Mouse (Mus musculus) erythroblast, adult 5-6 weeks (primary cell): ENCODE measurements around the gene Syce3. TPM values are rescaled to one million over a fixed set of nuclear protein-coding genes. Genes with fewer than 3 reads are reported as not detected.
A peak's percentile ranks its signal among the peaks of the same experiment; 100 is the strongest.
"Not testable (repeated sequence)": the region's sequence is repeated elsewhere in the genome, so short reads cannot be mapped to it uniquely, and the experiment has no call there.

Source experiments
- ATAC-seq: replicated peaks from 2 replicates; pipeline ENCODE4 v1.8.0; 2016; ENCODE audit warnings: moderate number of reproducible peaks, mild to moderate bottlenecking, moderate TSS enrichment, inconsistent platforms; ENCODE audit not compliant: poor library complexity, low FRiP score, severe bottlenecking
- total RNA-seq, 2 experiments: library from RNA; stranded (forward) in 1 of 2; stranded (reverse) in 1 of 2; fragments of 150-400 nt in 1 of 2; fragments of 200-764, 138-1000 nt in 1 of 2; gene quantifications; 2 replicates each; pipeline versions ENCODE4 v1.2.3 to v1.2.4; 2015 to 2017; ENCODE audit warnings: low replicate concordance in 2 of 2

The Syce3 gene
- total RNA-seq (2015; ENCODE audit: low replicate concordance) (not detected in 2 replicates), total RNA-seq (2017; ENCODE audit: low replicate concordance) (not detected in 2 replicates)

GRCm38 (mm10) chr15:89410118-89410517, at the start of gene Syce3:
TSS of gene Syce3 (minus strand) at chr15:89410503.
- ATAC-seq = no peak; the same call in 1 of the 2 replicates

GRCm38 (mm10) chr15:89459821-89460220, 49.5 kb upstream of the Syce3 start:
- no peak for ATAC-seq

- ATAC-seq = no peak
Measured at GRCm38 (mm10) chr15:89458942-89459341, 48.6 kb upstream of the Syce3 start.

DNA sequence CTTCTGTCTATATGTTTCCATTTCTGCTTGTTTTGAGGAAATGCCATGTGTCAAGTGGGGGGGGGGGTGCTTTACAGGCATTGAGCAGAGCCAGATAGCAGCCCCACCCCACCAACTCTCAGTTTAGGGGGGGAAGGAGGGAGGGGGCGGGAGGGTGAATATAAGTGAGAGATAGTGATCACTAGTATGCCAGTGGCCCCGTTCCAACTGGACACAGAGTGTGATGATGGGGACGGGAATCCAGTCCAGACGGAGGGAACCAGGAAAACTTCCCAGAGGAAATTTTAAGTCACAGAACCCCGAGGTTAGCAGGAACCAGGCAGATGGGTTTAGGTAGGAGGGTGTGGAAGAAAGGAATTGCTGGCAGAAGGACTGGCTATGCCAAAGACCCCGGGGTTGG, 45.3 kb upstream of the Syce3 start:
- ATAC-seq = no peak

DNA sequence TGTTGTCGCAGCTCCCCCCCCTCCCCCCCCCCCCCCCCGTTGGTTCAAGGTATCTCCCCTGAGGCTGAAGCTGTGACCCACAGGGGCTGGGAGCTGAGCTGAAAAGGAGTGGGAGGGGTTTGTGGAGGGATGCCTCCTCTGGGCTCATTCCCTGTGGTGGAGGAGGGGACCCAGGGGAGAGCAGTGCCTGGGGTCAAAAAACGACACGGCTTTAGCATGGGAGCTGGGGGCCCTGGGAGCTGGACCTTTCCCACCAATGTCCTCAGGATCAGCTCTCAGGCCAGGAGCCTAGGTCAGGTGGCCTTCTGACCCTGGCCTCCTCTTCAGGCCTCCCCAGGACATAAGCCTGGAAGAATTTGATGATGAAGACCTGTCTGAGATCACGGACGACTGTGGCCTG, 44.6 kb upstream of the Syce3 start:
- no peak for ATAC-seq

DNA sequence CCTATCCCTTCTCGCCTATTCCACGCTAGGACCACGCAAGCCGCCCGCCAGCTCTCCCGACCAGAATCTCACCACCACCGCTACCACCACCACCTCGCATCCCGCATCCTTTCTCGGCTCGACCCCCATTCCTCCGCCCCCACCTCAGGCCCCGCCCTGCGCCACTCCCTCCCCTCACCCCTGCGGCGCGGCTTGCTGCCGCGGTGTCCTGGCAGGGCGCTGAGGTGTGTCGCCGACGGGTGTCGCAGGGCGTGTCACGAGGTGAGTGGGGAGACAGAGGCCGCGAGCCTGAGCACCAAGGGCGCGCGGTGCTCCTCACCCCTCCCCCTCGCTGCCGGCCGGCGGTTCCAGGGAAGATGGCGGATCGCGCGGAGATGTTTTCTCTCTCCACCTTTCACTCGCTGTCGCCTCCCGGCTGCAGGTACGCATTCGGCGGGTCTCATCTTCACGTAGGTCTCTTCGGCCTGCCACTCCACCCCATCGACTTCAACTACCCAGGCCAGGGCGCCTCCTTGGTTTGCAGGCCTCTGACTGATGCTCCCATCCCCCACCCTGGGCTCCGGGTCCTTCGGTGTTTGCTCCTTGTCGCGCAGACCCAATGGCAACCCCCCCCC, 43.7 kb upstream of the Syce3 start, which contains the start of gene Mapk8ip2:
Mapk8ip2 (plus strand) TSS at position 49 of the 614 bp plus-strand sequence.
- no peak for ATAC-seq

DNA sequence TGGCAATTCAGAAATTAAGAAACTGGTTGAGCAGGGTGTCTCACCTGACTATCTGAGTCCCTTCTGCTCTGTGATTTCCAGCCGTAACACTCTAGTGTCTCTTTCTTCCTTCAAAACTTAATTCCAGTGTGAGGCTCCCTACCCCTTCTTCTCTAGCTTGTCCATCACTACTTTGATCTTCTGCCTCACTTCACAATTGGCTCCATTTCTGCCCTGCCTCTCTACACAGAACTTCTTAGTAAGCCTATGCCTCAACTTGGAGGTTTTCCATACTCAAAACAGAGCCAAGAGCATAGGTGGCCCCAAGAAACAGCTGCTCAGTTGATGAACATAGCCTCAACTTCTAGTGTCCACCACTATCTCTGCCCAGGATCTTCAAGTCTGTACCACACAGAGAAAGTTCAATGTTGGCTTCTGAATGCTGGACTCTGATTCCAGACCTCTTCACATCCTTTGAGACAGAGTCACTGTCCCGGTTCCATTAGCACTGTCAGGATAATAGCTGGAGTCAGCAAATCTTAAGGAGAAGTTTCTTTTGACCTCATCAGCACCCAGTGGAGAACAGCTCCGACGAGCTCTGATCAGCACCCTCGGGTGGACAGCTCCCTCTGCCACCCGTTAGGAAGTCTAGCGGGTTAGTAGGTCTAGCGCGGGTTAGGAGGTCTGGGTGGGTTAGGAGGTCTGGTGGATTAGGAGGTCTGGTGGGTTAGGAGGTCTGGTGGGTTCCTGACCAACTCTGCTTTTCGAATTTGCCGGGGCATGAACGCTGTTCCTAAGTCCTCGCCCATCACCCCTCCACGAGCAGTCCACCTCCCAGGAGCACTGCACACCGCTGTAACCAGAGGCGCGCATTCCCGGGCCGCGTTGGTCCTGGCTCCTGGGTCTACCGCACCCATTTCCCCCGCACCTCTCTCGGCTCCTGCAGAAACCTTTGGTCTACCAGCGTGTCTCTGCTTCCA, 42.9 kb upstream of the Syce3 start:
- no peak for ATAC-seq

- no peak for ATAC-seq
Measured at GRCm38 (mm10) chr15:89442486-89443070, 32.3 kb upstream of the Syce3 start.

DNA sequence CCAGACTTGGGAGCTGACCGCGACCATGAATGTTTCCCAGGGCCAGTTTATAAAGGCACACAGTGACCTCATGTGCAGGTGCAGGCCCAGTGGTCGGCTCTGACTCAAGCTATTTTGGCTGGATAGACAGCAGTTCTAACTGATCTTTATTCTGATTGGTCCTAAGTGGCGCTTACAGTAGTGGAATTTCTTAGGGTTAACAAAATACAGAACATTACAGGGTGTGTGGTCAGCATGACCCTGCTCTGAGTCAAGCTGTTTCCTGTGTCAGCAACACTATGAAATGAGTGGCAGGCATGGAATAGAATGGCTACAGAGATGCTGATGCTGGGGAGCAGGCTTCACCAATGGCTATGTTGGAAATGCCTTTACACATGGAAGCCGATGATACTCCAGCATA, 25.6 kb upstream of the Syce3 start:
- ATAC-seq = no peak

DNA sequence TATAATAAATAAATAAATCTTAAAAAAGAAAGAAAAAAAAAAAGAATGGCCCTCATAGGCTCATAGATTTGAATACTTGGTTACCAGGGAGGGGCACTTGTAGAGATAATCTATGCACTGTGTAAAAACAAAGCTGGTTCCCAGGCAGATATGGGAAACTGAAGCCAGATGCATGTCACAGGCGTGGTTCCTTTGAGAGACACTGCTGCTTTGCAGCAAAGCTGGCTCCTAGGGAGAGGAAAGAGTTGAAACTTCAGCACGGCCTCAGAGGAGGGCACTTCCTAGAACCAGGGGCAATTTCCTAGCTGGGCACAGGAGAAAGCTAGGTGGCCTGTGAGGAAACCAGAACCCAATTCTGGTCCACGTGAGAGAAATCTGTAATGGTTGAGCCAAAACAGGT, 23.8 kb upstream of the Syce3 start:
- no peak for ATAC-seq

GRCm38 (mm10) chr15:89432946-89433345, 22.6 kb upstream of the Syce3 start:
- no peak for ATAC-seq

DNA sequence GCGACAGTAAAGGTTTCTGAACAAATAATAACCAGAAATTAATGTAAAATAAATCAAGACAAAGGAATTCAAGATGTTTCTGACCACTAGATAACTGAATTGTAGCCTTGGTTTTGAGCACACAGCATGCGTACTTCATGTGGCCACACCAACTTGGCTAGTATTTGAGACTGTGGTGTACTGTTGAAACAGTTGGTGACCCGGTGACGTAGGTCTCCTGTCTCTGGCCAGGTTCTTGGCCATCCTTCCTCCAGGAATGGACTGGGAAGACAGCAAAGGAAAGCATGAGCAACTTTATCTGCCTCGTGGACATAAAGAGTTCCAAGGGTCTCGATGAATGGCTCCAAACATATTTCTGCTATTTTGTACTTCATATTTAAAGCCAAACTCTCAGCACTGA, 21.5 kb upstream of the Syce3 start:
- ATAC-seq = no peak

DNA sequence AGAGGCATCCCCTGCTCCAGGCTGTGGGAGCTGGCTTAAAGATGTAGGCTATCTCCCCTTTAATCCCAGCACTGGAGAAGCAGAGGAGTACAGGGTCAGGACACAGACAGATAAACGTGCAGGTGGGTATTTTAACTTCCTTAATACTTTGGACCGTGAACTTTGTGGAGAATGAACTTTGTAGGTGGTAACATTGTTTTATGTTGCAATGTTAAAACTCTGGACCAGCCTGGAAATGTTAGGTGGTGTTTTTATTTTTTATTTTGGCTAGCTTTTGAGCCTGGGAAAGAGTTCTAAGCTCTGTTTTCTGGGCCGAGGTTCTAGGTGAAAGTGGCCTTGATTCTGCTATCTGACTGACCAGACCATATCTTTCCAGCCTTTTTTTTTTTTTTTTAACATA, 21.0 kb upstream of the Syce3 start:
- no peak for ATAC-seq

DNA sequence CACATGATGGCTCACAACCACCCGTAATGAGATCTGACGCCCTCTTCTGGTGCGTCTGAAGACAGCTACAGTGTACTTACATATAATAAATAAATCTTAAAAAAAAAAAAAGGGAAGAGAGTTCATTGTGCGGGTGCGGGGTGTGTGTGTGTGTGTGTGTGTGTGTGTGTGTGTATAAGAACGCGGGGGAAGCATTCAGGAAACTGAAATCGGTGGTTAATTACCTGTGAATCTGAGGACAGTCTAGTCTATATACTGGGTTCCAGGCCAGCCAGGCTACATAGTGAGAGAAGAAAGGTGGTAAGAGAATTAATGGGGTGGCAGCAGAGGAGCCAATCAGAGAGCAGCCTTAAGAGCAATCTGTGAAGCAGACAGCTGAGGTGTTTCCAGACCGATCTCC, 20.5 kb upstream of the Syce3 start:
- not testable (repeated sequence) for ATAC-seq

GRCm38 (mm10) chr15:89430341-89430740, 20.0 kb upstream of the Syce3 start:
- ATAC-seq = peak; percentile 8

GRCm38 (mm10) chr15:89429352-89430221, 19.3 kb upstream of the Syce3 start, which contains the start of the genes C730034F03Rik, Gm44502 and Chkb:
TSS of gene C730034F03Rik (plus strand) at chr15:89429589.
TSS of gene Gm44502 (minus strand) at chr15:89429696.
TSS of gene Chkb (minus strand) at chr15:89429908.
- ATAC-seq = peak; percentile 90

GRCm38 (mm10) chr15:89428821-89429351, 18.6 kb upstream of the Syce3 start:
- ATAC-seq = no peak

GRCm38 (mm10) chr15:89428136-89428790, 18.0 kb upstream of the Syce3 start:
- ATAC-seq = no peak

DNA sequence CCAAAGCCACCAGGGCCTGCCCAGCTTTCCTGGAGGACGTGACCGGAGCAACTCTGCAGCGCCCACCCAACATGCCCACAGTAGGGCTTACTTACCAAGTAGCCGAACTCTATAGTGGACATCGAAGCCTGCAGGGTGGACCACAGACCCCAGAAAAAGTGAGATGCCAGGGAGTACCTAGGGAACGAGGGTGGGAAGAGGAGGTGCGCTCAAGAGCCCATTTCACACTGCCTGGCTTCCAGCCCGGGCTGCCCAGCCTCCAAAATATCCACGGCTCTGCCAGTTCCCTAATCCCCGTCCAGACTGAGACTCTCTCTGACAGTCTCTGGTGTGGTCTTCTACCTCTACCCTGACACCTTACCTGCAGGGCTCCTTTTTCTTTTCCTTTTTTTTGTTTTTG, 16.4 kb upstream of the Syce3 start:
- ATAC-seq = no peak
